Mouse (Mus musculus) liver, embryonic 14 days (tissue): ENCODE results near the gene Wdr3. TPM values are rescaled to one million over a fixed set of nuclear protein-coding genes. Genes with fewer than 3 reads are reported as not detected.

Experiments used
- polyA plus RNA-seq: library from polyadenylated mRNA; depleted of rRNA; stranded (reverse); fragments of >200 nt; gene quantifications from 2 replicates; pipeline ENCODE4 v1.2.3, GENCODE M21; 2012; rRNA removed

Wdr3 gene
- polyA plus RNA-seq: 11.7 and 12.7 TPM in 2 replicates

DNA sequence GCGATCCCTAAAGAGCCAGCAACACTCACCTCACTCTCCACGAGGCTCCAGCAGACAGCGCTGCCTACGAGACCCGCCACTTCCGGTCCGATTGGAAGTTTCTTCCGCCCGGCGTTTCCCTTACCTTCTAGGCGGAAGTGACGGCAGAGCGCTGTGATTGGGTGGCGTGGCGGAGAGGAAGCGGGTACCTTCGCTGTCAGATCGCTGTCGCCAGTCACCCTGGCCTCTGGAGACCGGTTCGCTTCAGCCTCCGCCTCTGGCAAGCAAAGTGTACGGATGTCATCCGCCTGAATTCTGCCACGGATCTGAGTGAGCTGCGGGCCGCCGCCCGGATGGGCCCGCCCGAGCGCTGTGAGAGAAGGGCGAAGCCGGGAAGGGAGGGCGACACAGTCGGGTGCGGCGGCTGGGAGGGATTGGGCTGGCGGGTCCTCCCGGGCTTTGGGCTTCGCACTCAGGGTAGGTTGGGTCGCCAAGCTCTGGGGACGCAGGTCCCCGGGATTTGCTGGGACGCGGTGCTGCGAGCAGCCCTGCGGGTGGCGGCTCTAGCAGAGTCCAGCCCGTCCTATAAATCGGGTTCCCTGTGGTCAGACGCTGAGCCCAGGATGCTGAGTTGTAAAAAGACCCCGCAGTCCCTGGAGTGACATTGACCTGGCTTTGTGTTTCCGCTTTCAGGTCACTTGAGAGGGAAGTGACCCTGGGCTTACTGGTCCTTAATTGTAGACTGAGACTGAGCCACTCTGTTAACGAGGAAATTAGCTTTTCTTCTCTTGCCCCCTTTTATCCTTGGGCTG, at the start of gene Wdr3, which contains the start of gene Gdap2:
Gene Wdr3 (minus strand): TSS at position 93 of the 791 bp plus-strand sequence.
Gene Gdap2 (plus strand): TSS at position 67 of the 791 bp plus-strand sequence.

Other genes with a start within 250 kb of the Wdr3 start
- gene Gdap2, start within 50 bp of the Wdr3 start, polyA plus RNA-seq: 8.1 and 8.6 TPM in 2 replicates